Mouse (Mus musculus) lung, adult 2 months (tissue): ENCODE results near the gene Ddx46. TPM values are rescaled to one million over a fixed set of nuclear protein-coding genes. Genes with fewer than 3 reads are reported as not detected.

ENCODE experiments used
- DNase-seq: peaks from one replicate; pipeline ENCODE4 v3.0.0; 2022
- H3K4me1 ChIP-seq: fragments of 200-500 bp; 2 replicates; pipeline ENCODE4 v1.6.1; 2011; ENCODE audit warnings: low read length; ENCODE audit not compliant: control insufficient read depth, insufficient read depth
- H3K4me3 ChIP-seq: fragments of 200-500 bp; replicated peaks from 2 replicates; pipeline ENCODE3; 2011; ENCODE audit warnings: low read depth, mild to moderate bottlenecking, control low read depth, low read length; ENCODE audit errors: extremely low read depth
- CTCF ChIP-seq: fragments of 200-500 bp; IDR thresholded peaks from 2 replicates; pipeline ENCODE4 v1.5.1; 2011; ENCODE audit warnings: mild to moderate bottlenecking, low read length, control low read depth; ENCODE audit not compliant: insufficient read depth
- POLR2A ChIP-seq: fragments of 200-500 bp; IDR thresholded peaks from 2 replicates; pipeline ENCODE4 v1.6.1; 2011; ENCODE audit warnings: low read depth, mild to moderate bottlenecking, control low read depth, low read length, borderline replicate concordance; ENCODE audit errors: extremely low read depth
- WGBS: fragments of 180-500 bp; shearing (Covaris S2); methylation state at CpG from one replicate; pipeline ENCODE4 v1.1.7; 2018; 5-methylcytosine and 5-hydroxymethylcytosine counted together
- polyA plus RNA-seq: library from polyadenylated mRNA; depleted of rRNA; stranded (reverse); fragments of >200 nt; gene quantifications from 2 replicates; pipeline ENCODE4 v1.2.3, GENCODE M21; 2012; rRNA removed

Ddx46 gene
- polyA plus RNA-seq: 9.9 and 15.8 TPM in 2 replicates

DNA sequence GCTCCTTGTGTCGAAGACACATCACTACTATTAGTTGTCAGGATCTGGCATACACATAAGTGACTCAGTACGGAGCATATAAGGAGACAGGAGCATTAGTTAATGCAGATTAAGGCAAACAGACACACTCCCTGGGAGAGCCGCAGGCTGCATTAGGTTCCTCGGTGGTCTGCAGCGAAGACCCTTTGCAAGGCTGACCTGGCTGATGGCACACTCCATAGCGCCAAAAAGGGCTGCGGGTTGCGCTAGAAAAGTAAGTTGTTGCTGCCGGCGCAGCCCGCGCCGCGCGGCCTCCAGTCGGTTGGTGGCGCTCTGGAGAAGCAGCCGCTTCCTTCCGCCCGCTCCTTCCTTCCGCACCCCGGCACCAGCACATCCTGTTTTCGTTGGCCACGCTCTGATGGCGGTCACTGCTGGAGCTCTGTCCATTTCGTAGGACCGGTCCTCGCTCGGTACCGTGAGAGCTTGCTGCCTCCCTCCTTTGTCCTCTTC, at the start of gene Ddx46:
Gene Ddx46, plus strand, starts transcription at position 389 of the 489 bp plus-strand sequence.
- H3K4me1 ChIP-seq: peaks cover 3% of the 10 kb centered on the region
- peak; percentile 87 for DNase-seq
- TF ChIP-seq CTCF: peak; percentile 61
- TF ChIP-seq POLR2A: peak; percentile 94; the same call in 1 of the 2 replicates
- WGBS: 4% methylated on average over 30 of the region's 30 CpGs
- H3K4me3 ChIP-seq: peak within 1 kb of the TSS; percentile 92

- H3K4me1 ChIP-seq: no peaks in the 10 kb centered on the region; the same call in 1 of the 2 replicates
- TF ChIP-seq CTCF (no peak), POLR2A (no peak)
- no peak overlapping the region for H3K4me3 ChIP-seq
- no peak for DNase-seq
- 83% methylated on average over 4 of the region's 4 CpGs for WGBS
Observed at GRCm38 (mm10) chr13:55591961-55592490, 42.8 kb upstream of the Ddx46 start.

DNA sequence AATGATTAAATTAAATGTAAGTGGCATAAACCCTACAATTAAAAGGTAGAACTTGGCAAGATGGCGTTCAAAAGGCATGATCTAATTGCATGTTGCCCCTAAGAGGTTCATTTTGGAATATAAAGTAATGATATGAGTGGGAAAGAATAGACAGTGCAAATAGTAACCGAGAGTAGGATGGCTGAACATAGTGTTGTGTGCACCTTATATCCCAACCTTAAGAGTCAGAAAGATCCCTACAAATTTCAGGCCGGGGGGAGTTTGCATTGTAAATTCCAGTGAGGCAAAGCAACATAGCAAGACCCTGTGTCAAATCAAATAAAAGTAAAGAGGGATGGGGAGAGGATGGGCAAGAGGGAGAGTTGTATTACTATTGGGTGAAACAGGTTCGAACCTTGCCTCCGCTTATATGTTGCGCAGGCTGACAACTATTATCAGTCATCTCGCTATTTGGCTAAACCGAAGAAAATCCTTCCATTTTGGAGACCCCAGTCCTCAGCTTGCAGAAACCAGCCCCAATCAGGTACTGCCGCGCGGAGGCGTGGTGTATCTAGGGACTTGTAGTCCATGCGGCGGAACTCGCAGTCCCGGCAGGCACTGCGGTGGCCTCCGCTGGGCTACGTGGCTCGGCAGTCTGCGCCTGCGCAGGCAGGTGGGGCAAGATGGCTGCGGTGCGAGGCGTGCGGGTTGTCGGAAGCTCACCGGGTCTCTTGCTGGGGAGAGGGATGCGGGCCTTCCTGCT, 42.1 kb upstream of the Ddx46 start:
- WGBS: 4% methylated on average over 29 of the region's 29 CpGs
- peak; percentile 96 for TF ChIP-seq POLR2A
- TF ChIP-seq CTCF: no peak
- peak; percentile 90 for DNase-seq
- H3K4me1 ChIP-seq: no peaks in the 10 kb centered on the region; the same call in 1 of the 2 replicates
- peak overlapping the region; percentile 97 for H3K4me3 ChIP-seq

DNA sequence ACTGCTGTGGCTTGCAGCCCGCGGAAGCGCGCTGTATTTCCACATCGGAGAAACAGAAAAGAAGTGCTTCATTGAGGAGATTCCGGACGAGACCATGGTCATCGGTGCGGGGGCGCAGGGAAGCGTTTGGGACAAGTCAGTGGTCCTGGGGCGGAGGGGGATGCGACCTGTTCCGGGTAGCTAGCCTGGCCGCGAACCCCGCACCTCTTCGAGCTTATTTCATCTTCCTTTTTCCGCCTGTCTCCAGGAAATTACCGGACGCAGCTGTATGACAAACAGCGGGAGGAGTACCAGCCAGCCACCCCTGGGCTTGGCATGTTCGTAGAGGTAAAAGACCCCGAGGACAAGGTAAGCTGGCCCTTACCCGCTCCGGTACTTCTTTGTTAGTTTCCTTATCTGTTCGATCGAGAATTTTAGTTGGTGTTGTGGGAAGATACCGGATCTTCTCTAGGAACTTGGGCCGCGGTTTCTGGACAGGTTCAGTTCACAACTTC, 41.5 kb upstream of the Ddx46 start:
- peak overlapping the region; percentile 97 for H3K4me3 ChIP-seq
- no peaks in the 10 kb centered on the region; the same call in 1 of the 2 replicates for H3K4me1 ChIP-seq
- WGBS: under 1% methylated on average over 31 of the region's 31 CpGs
- no peak for TF ChIP-seq CTCF
- no peak for DNase-seq

DNA sequence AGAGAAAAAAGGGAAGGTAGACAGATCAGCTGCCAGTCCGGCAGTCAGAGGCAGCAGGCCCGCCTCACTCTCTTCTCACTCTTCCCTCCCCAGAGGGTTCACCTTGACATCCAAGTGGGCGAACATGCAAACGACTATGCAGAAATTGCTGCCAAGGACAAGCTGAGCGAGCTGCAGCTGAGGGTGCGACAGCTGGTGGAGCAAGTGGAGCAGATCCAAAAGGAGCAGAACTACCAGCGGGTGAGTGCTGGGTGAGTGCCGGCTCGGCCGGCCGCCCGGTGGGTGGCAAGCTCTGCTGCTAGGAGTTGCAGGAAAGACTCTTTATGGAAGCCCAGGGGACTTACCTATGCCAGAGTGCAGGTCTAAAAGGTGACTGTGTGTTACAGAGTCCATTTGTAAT, 39.5 kb upstream of the Ddx46 start:
- TF ChIP-seq POLR2A (no peak), CTCF (no peak)
- Histone ChIP-seq H3K4me1 (peaks cover 3% of the 10 kb centered on the region; the same call in 1 of the 2 replicates), H3K4me3 (no peak overlapping the region)
- no peak for DNase-seq
- 81% methylated on average over 12 of the region's 12 CpGs for WGBS

DNA sequence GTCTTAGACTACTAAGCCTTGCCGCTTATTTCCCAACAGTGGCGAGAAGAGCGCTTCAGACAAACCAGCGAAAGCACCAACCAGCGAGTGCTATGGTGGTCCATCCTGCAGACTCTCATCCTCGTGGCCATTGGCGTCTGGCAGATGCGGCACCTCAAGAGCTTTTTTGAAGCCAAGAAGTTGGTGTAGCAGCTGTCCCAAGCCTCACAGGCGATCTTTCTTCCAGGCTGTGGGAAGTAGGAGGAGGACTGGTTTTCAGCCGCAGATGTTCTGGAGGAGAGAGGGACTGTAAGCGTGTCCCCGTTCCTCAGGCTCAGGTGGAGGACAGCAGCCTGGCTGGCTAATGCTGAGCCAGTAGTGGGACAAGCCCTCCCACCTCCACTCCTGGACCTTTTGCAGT, 38.0 kb upstream of the Ddx46 start:
- peaks cover 6% of the 10 kb centered on the region; the same call in 1 of the 2 replicates for H3K4me1 ChIP-seq
- 95% methylated on average over 12 of the region's 12 CpGs for WGBS
- DNase-seq: no peak

GRCm38 (mm10) chr13:55599566-55600540, 35.0 kb upstream of the Ddx46 start, which contains the start of gene B4galt7:
TSS of gene B4galt7 (plus strand) at chr13:55599896.
- peak; percentile 87 for DNase-seq
- Histone ChIP-seq H3K4me3 (peak within 1 kb of the TSS; percentile 97), H3K4me1 (peaks cover 6% of the 10 kb centered on the region; the same call in 1 of the 2 replicates)
- WGBS: 8% methylated on average over 49 of the region's 51 CpGs
- no peak for TF ChIP-seq CTCF
- TF ChIP-seq POLR2A: peak; percentile 66; the same call in 1 of the 2 replicates

More for the DNA sequence above, 38.0 kb upstream of the Ddx46 start:
- no peak overlapping the region for H3K4me3 ChIP-seq
- no peak for TF ChIP-seq POLR2A
- no peak for TF ChIP-seq CTCF

DNA sequence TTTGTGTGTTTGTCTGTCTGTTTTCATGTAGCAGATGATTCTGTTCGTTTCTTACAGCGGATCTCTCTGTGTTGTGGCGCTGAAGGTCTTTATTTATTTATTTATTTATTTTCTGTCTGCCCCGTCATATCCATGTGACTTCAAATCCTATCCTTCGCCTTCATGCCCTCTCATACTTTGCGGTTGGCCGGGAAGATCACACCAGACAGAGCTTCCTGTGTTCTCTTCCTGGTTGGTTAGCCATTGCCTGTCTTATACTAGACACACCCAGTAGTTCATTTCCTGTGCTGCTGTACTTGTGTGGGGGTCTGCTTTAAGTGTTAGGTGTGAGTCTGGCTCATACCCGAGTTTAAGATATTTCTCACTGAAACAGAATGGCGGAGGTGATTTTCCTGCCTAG, 34.2 kb upstream of the Ddx46 start:
- no peak for DNase-seq
- WGBS: 8% methylated on average over 9 of the region's 9 CpGs

DNA sequence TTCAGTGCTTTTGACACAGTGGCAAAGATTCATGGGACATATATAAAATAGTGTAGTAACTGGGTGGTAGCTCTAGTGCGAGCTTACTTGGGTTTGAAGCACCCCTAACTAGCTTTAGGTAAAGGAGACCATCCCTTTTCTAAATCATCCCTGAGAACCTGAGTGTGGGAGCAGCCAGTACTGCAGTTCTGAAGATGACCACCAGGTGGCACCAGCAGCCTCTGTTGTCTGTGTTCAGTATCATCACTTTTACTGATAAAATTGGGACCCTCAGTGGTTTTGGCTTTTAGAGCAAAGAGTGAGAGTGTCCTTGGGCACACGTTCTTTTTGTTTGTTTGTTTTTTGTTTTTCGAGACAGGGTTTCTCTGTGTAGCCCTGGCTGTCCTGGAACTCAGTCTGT, 33.2 kb upstream of the Ddx46 start:
- peak; percentile 81 for DNase-seq
- peak; percentile 91 for TF ChIP-seq CTCF
- no peak for TF ChIP-seq POLR2A
- H3K4me1 ChIP-seq: peaks cover 6% of the 10 kb centered on the region; the same call in 1 of the 2 replicates
- no peak overlapping the region for H3K4me3 ChIP-seq
- 4% methylated on average over 3 of the region's 3 CpGs for WGBS

More for the DNA sequence above, 34.2 kb upstream of the Ddx46 start:
- TF ChIP-seq POLR2A: no peak
- no peak for TF ChIP-seq CTCF
- H3K4me3 ChIP-seq: peak overlapping the region; percentile 97
- peaks cover 6% of the 10 kb centered on the region; the same call in 1 of the 2 replicates for H3K4me1 ChIP-seq
